Mouse (Mus musculus) brain, embryonic 14.5 days (tissue): ENCODE measurements around the gene Ywhab.

ENCODE experiments used
- CTCF ChIP-seq: fragments of 200-500 bp; IDR thresholded peaks from 2 replicates; pipeline ENCODE4 v1.5.1; 2012; ENCODE audit warnings: inconsistent platforms, mild to moderate bottlenecking, moderate library complexity, borderline replicate concordance; ENCODE audit not compliant: insufficient read depth, insufficient read length; ENCODE audit errors: extremely low read depth
- POLR2A ChIP-seq: fragments of 200-500 bp; IDR thresholded peaks from 2 replicates; pipeline ENCODE4 v1.6.1; 2012; ENCODE audit warnings: mild to moderate bottlenecking, inconsistent platforms, borderline replicate concordance; ENCODE audit not compliant: poor library complexity, insufficient read depth, insufficient read length, severe bottlenecking; ENCODE audit errors: extremely low read depth

DNA sequence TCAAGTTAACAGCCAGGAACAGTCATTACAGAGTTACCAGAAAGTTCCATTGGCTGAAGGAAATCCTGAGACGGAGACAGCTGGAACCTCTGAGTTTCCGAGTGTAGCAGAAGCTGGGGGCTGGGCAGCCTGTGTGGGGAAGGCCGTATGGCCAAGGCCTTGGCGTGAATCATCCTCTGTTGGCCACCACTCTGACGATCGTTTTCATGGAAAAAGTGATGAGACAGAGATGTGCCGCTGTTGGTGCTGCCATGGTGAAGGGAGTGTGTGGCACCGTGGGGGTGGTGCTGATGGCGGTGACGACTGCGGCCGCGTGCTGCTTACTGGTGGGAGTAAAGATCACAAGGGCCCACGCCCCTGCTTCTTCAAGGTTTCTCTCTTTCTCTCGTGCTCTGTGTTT, 48.5 kb upstream of the Ywhab start:
- TF ChIP-seq CTCF (no peak), POLR2A (no peak)
